8 mouse cellular contexts compared by ENCODE assay signal in genomic region chr7:107708491-107709112, GRCm38 (mm10). TPM values are rescaled to one million over a fixed set of nuclear protein-coding genes. Genes with fewer than 3 reads are reported as not detected.
DNase-seq lines count a peak whose midpoint lies in the region.
"Had no signal": no experiment of that assay in that cellular context is flagged by ENCODE, and none has a peak within 500 bp of the region (broad histone marks: within the 10 kb centered on the region; RNA-seq: fewer than 3 reads in every experiment).

No protein-coding gene starts in this region.

- H3K27ac ChIP-seq in embryonic facial prominence, embryonic 10.5 days (replicated peaks), result peak overlapping the region; percentile 77
- peak overlapping the region; percentile 74 for H3K27ac ChIP-seq in midbrain, embryonic 10.5 days (replicated peaks)

- H3K36me3 ChIP-seq in embryonic facial prominence, embryonic 10.5 days (replicated peaks), result peaks cover 45% of the 10 kb centered on the region
- H3K36me3 ChIP-seq in midbrain, embryonic 10.5 days, result no peaks in the 10 kb centered on the region

- intact Hi-C loops in left cerebral cortex, postnatal 36 days (cut with DNase I), result loop anchor here (5.0 kb wide), 1 partner anchor 46 kb away; no protein-coding TSS in a partner anchor

- peaks cover 36% of the 10 kb centered on the region for H3K4me1 ChIP-seq in embryonic facial prominence, embryonic 10.5 days
- peaks cover 20% of the 10 kb centered on the region for H3K4me1 ChIP-seq in midbrain, embryonic 10.5 days

- no peaks in the 10 kb centered on the region for H3K27me3 ChIP-seq in embryonic facial prominence, embryonic 10.5 days (replicated peaks; ENCODE audit: low read depth, poor library complexity, severe bottlenecking)
- no peaks in the 10 kb centered on the region for H3K27me3 ChIP-seq in midbrain, embryonic 10.5 days (ENCODE audit: low read depth, poor library complexity, severe bottlenecking)

- H3K4me3 ChIP-seq in embryonic facial prominence, embryonic 10.5 days, result peak overlapping the region; percentile 43
- peak overlapping the region; percentile 45 for H3K4me3 ChIP-seq in midbrain, embryonic 10.5 days
- H3K4me3 ChIP-seq: myocyte had no signal

- WGBS in embryonic facial prominence, embryonic 10.5 days, result 4% methylated on average over 10 of the region's 10 CpGs
- 5% methylated on average over 10 of the region's 10 CpGs for WGBS in midbrain, embryonic 10.5 days

- DNase-seq in adrenal gland, adult 2 months, result peak; percentile 74
- peak; percentile 83 for DNase-seq in embryonic facial prominence, embryonic 10.5 days (ENCODE audit: low spot score)
- DNase-seq in heart, adult 18-20 months, result peak; percentile 57 to 76
- DNase-seq in kidney, adult 11 months, result peak; percentile 76
- peak; percentile 57 to 61 for DNase-seq in left cerebral cortex, postnatal 36 days (ENCODE audit: low spot score in 2 of 2)
- peak; percentile 75 for DNase-seq in midbrain, embryonic 10.5 days (ENCODE audit: low spot score)
- DNase-seq in right cerebral cortex, postnatal 36 days (ENCODE audit: low spot score in 2 of 2), result peak; percentile 64 to 69

- H3K9me3 ChIP-seq in embryonic facial prominence, embryonic 10.5 days, result no peaks in the 10 kb centered on the region
- H3K9me3 ChIP-seq in midbrain, embryonic 10.5 days (replicated peaks), result no peaks in the 10 kb centered on the region

RNA-seq across cellular contexts. Expression of gene Cyb5r2, which starts 49.2 kb away (rescaled TPM):
- total RNA-seq in adrenal gland, adult 2 months (2021), result not detected
- 0.15 TPM in 1 of 2 replicates, not detected in the other for polyA plus RNA-seq in adrenal gland, adult 2 months (2012; rRNA removed)
- 0.64 and 0.72 TPM in 2 replicates for polyA plus RNA-seq in embryonic facial prominence, embryonic 10.5 days (2016; fragmentation: Nextera tagmentation; extraction: Ambion mirVana)
- total RNA-seq in heart, adult 18-20 months (2021), result not detected
- total RNA-seq in left cerebral cortex, postnatal 36 days (2021), result not detected
- polyA plus RNA-seq in midbrain, embryonic 10.5 days (2016; fragmentation: Nextera tagmentation; extraction: Ambion mirVana), result 0.39 and 0.40 TPM in 2 replicates

Comparison
In these comparisons a context has a peak if more than half of its experiments do, and no peak if none do; other contexts are left out.
1. Peak in every context shown above with its lines: DNase-seq, H3K4me3 ChIP-seq and H3K27ac ChIP-seq.